Mouse (Mus musculus): ENCODE data around the gene Cfdp1. TPM values are rescaled to one million over a fixed set of nuclear protein-coding genes. Genes with fewer than 3 reads are reported as not detected.

Cfdp1 gene
- total and polyA plus RNA-seq, 2 experiments from 2014 or later: 24.9 to 170 TPM

DNA sequence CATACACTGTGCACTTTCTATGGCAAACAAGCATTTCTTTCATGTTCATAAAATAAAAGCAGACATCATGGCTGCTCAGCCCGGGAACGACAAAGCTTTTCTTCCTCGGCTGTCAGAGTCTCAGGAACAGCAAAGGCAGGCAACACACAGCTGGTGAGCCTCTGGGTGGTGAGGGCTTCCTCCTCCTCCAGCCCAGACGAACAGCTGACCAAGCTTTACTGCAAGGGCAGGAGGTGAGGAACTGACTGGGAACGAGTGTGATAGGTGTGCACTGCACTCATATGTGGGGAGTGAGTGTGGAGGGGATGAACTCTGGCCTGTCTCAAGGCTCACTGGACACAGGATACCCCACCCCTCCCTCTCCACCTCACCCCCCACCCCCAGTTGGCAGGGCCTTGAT is 135.2 kb downstream of the Cfdp1 start:
- H3K4me1 ChIP-seq (ENCODE audit: insufficient read depth, low read length): peaks cover 31% of the 10 kb centered on the region
- H3K36me3 ChIP-seq (ENCODE audit: insufficient read depth, low read length): peaks cover 30% of the 10 kb centered on the region
- no peak overlapping the region for H3K27ac ChIP-seq
- WGBS: 41% methylated on average over 5 of the region's 5 CpGs
- H3K9ac ChIP-seq (replicated peaks; ENCODE audit: low read length): no peak overlapping the region
- TF ChIP-seq CTCF (IDR thresholded peaks at IDR 0.05; ENCODE audit: low read depth): no peak
- ATAC-seq (no peak), DNase-seq (ENCODE audit: low spot score) (no peak)
- H3K4me2 ChIP-seq (ENCODE audit: low read depth, low read length): no peak overlapping the region
- no peaks in the 10 kb centered on the region for H3K9me3 ChIP-seq (ENCODE audit: low read length)
- no peaks in the 10 kb centered on the region for H3K27me3 ChIP-seq (ENCODE audit: insufficient read depth, low read length)
- no peak overlapping the region for H3K4me3 ChIP-seq (ENCODE audit: low read length)

Other genes with a start within 250 kb of the Cfdp1 start
- 2.9 and 3.6 TPM in 2 replicates for gene Ldhd, start 223.9 kb downstream of the Cfdp1 start, total RNA-seq (2014; rRNA removed)
- gene Ldhd, start 223.9 kb downstream of the Cfdp1 start, polyA plus RNA-seq (2015; fragmentation: Nextera tagmentation; extraction: Ambion mirVana): 2.2 and 2.8 TPM in 2 replicates
- gene Zfp1, start 210.9 kb downstream of the Cfdp1 start, total RNA-seq (2014; rRNA removed): 15.0 and 15.5 TPM in 2 replicates
- 21.0 and 21.2 TPM in 2 replicates for gene Zfp1, start 210.9 kb downstream of the Cfdp1 start, polyA plus RNA-seq (2015; fragmentation: Nextera tagmentation; extraction: Ambion mirVana)
- not detected in 2 replicates for gene Ctrb1, start 163.3 kb downstream of the Cfdp1 start, total RNA-seq (2014; rRNA removed)
- not detected in 2 replicates for gene Ctrb1, start 163.3 kb downstream of the Cfdp1 start, polyA plus RNA-seq (2015; fragmentation: Nextera tagmentation; extraction: Ambion mirVana)
- gene Bcar1, start 110.5 kb downstream of the Cfdp1 start, total RNA-seq (2014; rRNA removed): 93.6 and 100 TPM in 2 replicates
- gene Bcar1, start 110.5 kb downstream of the Cfdp1 start, polyA plus RNA-seq (2015; fragmentation: Nextera tagmentation; extraction: Ambion mirVana): 42.6 and 48.8 TPM in 2 replicates
- gene Tmem170, start 22.5 kb upstream of the Cfdp1 start, total RNA-seq (2014; rRNA removed): 3.2 and 3.5 TPM in 2 replicates
- gene Tmem170, start 22.5 kb upstream of the Cfdp1 start, polyA plus RNA-seq (2015; fragmentation: Nextera tagmentation; extraction: Ambion mirVana): 2.3 and 3.0 TPM in 2 replicates
- gene Chst5, start 56.2 kb upstream of the Cfdp1 start, total RNA-seq (2014; rRNA removed): 2.4 and 4.2 TPM in 2 replicates
- 3.2 and 3.8 TPM in 2 replicates for gene Chst5, start 56.2 kb upstream of the Cfdp1 start, polyA plus RNA-seq (2015; fragmentation: Nextera tagmentation; extraction: Ambion mirVana)
- gene Tmem231, start 79.6 kb upstream of the Cfdp1 start, total RNA-seq (2014; rRNA removed): 15.5 and 16.7 TPM in 2 replicates
- 14.4 and 14.6 TPM in 2 replicates for gene Tmem231, start 79.6 kb upstream of the Cfdp1 start, polyA plus RNA-seq (2015; fragmentation: Nextera tagmentation; extraction: Ambion mirVana)
- 86.2 and 99.4 TPM in 2 replicates for gene Gabarapl2, start 86.4 kb upstream of the Cfdp1 start, total RNA-seq (2014; rRNA removed)
- 461 and 465 TPM in 2 replicates for gene Gabarapl2, start 86.4 kb upstream of the Cfdp1 start, polyA plus RNA-seq (2015; fragmentation: Nextera tagmentation; extraction: Ambion mirVana)
- gene Adat1, start 138.0 kb upstream of the Cfdp1 start, total RNA-seq (2014; rRNA removed): 3.8 and 4.5 TPM in 2 replicates
- gene Adat1, start 138.0 kb upstream of the Cfdp1 start, polyA plus RNA-seq (2015; fragmentation: Nextera tagmentation; extraction: Ambion mirVana): 4.7 and 4.9 TPM in 2 replicates
- gene Kars, start 157.0 kb upstream of the Cfdp1 start, total RNA-seq (2014; rRNA removed): 106 and 107 TPM in 2 replicates
- 158 and 162 TPM in 2 replicates for gene Kars, start 157.0 kb upstream of the Cfdp1 start, polyA plus RNA-seq (2015; fragmentation: Nextera tagmentation; extraction: Ambion mirVana)
- 48.8 and 51.1 TPM in 2 replicates for gene Terf2ip, start 157.1 kb upstream of the Cfdp1 start, total RNA-seq (2014; rRNA removed)
- 56.0 and 60.8 TPM in 2 replicates for gene Terf2ip, start 157.1 kb upstream of the Cfdp1 start, polyA plus RNA-seq (2015; fragmentation: Nextera tagmentation; extraction: Ambion mirVana)
- gene Gm6793, start 160.7 kb upstream of the Cfdp1 start, total RNA-seq (2014; rRNA removed): not detected in 2 replicates
- 0.70 and 0.91 TPM in 2 replicates for gene Gm6793, start 160.7 kb upstream of the Cfdp1 start, polyA plus RNA-seq (2015; fragmentation: Nextera tagmentation; extraction: Ambion mirVana)